Mouse (Mus musculus): Measurements from ENCODE around the gene Asic2. TPM values are rescaled to one million over a fixed set of nuclear protein-coding genes. Genes with fewer than 3 reads are reported as not detected.

Gene Asic2
- polyA plus RNA-seq, 1 experiment from 2014 or later, result 0.21 TPM

DNA sequence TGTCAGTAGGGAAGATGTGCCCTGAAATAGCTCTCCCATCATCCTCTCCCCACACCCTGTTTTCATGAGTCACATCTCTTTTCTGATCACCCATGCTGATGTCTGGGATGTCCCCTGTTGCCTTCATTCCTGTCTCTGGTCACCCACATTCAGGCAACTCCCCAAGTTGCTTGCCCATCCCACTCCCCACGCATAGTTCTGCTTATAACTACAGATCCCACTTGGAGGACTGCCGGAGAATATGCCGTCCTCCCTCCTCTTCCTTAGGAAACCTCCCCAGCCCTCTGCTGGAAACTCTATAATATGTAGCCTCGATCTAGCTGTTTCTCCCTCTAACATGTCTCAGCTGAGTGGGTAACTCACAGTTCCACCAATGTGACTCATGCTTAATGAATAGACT is 167.4 kb downstream of the Asic2 start:
- Histone ChIP-seq H3K9ac (ENCODE audit: low read depth, low read length) (no peak overlapping the region), H3K36me3 (ENCODE audit: control insufficient read depth, insufficient read depth, low read length) (no peaks in the 10 kb centered on the region), H3K4me3 (ENCODE audit: low read depth, low read length) (no peak overlapping the region), H3K4me2 (no peak overlapping the region), H3K27ac (ENCODE audit: low read depth, low read length) (no peak overlapping the region), H3K27me3 (ENCODE audit: control insufficient read depth, insufficient read depth, low read length) (peaks cover 4% of the 10 kb centered on the region; the same call in 1 of the 2 replicates), H3K4me1 (ENCODE audit: control insufficient read depth, insufficient read depth, low read length) (no peaks in the 10 kb centered on the region), H3K9me3 (replicated peaks; ENCODE audit: control insufficient read depth, low read length) (no peaks in the 10 kb centered on the region)
- no peak for ATAC-seq (replicated peaks; ENCODE audit: insufficient number of reproducible peaks, low FRiP score, low TSS enrichment)
- 71% methylated on average over 4 of the region's 4 CpGs for WGBS (ENCODE audit: insufficient replicate concordance)

DNA sequence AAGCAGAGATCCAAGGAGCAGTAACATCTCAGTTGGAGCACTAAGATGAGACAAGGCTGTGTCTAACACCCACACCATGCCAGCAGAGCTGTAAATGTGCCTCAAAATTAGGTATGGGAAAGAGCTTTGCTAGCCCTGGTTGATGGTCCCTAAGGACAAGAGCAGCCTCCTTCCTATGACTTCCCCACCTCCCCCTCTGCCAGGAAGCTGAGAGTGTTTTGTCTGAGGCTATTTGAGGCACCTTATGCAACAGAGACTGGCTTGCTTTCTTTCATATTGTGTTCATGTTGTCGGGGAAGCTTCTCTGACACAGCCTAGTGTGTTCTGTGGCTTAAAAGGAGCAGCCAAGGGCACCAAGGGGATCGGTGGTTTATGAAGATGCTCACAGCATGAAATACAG is 174.7 kb downstream of the Asic2 start:
- H3K9me3 ChIP-seq (replicated peaks; ENCODE audit: control insufficient read depth, low read length), result no peaks in the 10 kb centered on the region
- no peaks in the 10 kb centered on the region for H3K36me3 ChIP-seq (ENCODE audit: control insufficient read depth, insufficient read depth, low read length)
- H3K27me3 ChIP-seq (ENCODE audit: control insufficient read depth, insufficient read depth, low read length), result peaks cover 4% of the 10 kb centered on the region; the same call in 1 of the 2 replicates
- WGBS (ENCODE audit: insufficient replicate concordance), result 63% methylated on average over 2 of the region's 2 CpGs
- H3K4me3 ChIP-seq (ENCODE audit: low read depth, low read length), result no peak overlapping the region
- no peak overlapping the region for H3K9ac ChIP-seq (ENCODE audit: low read depth, low read length)
- no peak for ATAC-seq (replicated peaks; ENCODE audit: insufficient number of reproducible peaks, low FRiP score, low TSS enrichment)
- no peaks in the 10 kb centered on the region for H3K4me1 ChIP-seq (ENCODE audit: control insufficient read depth, insufficient read depth, low read length)
- no peak overlapping the region for H3K4me2 ChIP-seq
- H3K27ac ChIP-seq (ENCODE audit: low read depth, low read length), result no peak overlapping the region

DNA sequence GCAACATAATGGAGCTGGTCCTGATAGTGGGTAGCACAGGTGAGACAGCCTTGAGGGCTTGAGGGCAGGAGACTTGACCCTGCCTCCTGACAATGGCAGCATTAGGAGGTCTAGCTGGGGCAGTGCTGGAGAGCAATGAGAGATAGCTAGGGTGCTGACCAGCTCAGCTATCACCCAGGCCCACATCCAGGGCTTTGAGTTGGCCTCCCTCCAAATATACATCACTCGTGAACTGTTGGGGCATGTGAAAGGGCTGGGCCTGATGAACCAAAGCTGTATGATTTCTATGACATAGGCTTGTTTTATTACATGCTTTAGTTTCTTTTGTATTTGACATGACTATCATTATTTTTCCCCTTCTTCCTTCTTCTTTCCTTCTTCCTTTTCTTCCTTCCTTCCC is 176.7 kb downstream of the Asic2 start:
- Histone ChIP-seq H3K36me3 (ENCODE audit: control insufficient read depth, insufficient read depth, low read length) (no peaks in the 10 kb centered on the region), H3K27ac (ENCODE audit: low read depth, low read length) (no peak overlapping the region), H3K4me3 (ENCODE audit: low read depth, low read length) (no peak overlapping the region), H3K4me1 (ENCODE audit: control insufficient read depth, insufficient read depth, low read length) (no peaks in the 10 kb centered on the region), H3K9me3 (replicated peaks; ENCODE audit: control insufficient read depth, low read length) (no peaks in the 10 kb centered on the region), H3K4me2 (no peak overlapping the region), H3K27me3 (ENCODE audit: control insufficient read depth, insufficient read depth, low read length) (no peaks in the 10 kb centered on the region; the same call in 1 of the 2 replicates), H3K9ac (ENCODE audit: low read depth, low read length) (no peak overlapping the region)
- ATAC-seq (replicated peaks; ENCODE audit: insufficient number of reproducible peaks, low FRiP score, low TSS enrichment), result no peak
- 40% methylated on average over 1 of the region's 1 CpGs for WGBS (ENCODE audit: insufficient replicate concordance)

GRCm38 (mm10) chr11:81780596-81780995 is 187.7 kb downstream of the Asic2 start:
- 68% methylated on average over 2 of the region's 2 CpGs for WGBS (ENCODE audit: insufficient replicate concordance)
- no peak overlapping the region for H3K27ac ChIP-seq (ENCODE audit: low read depth, low read length)
- H3K36me3 ChIP-seq (ENCODE audit: control insufficient read depth, insufficient read depth, low read length), result no peaks in the 10 kb centered on the region
- no peaks in the 10 kb centered on the region for H3K27me3 ChIP-seq (ENCODE audit: control insufficient read depth, insufficient read depth, low read length)
- no peak overlapping the region for H3K4me3 ChIP-seq (ENCODE audit: low read depth, low read length)
- no peak for ATAC-seq (replicated peaks; ENCODE audit: insufficient number of reproducible peaks, low FRiP score, low TSS enrichment)
- no peak overlapping the region for H3K4me2 ChIP-seq
- no peak overlapping the region for H3K9ac ChIP-seq (ENCODE audit: low read depth, low read length)
- H3K9me3 ChIP-seq (replicated peaks; ENCODE audit: control insufficient read depth, low read length), result no peaks in the 10 kb centered on the region
- no peaks in the 10 kb centered on the region for H3K4me1 ChIP-seq (ENCODE audit: control insufficient read depth, insufficient read depth, low read length)

DNA sequence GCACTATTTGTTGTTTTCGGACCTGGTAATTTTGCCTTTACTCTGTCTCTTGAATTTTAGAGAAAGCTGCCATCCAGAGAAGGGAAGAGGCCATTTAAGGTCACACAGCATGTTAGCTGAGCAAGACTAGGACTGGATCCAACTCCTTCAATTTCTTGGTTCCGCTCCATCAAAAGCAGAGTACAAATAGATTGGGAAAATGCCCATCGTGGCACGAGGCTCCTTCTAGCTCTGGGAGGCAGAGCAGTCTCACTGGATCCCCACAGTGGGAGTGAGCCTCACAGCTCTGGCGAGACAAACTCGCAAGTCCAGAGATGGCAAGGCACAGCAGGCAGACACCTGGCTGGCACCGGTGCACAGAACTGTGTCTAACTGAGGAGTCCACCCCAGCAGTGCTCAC is 188.4 kb downstream of the Asic2 start:
- no peak for ATAC-seq (replicated peaks; ENCODE audit: insufficient number of reproducible peaks, low FRiP score, low TSS enrichment)
- H3K4me2 ChIP-seq, result no peak overlapping the region
- no peaks in the 10 kb centered on the region for H3K36me3 ChIP-seq (ENCODE audit: control insufficient read depth, insufficient read depth, low read length)
- no peaks in the 10 kb centered on the region for H3K4me1 ChIP-seq (ENCODE audit: control insufficient read depth, insufficient read depth, low read length)
- H3K27ac ChIP-seq (ENCODE audit: low read depth, low read length), result no peak overlapping the region
- H3K4me3 ChIP-seq (ENCODE audit: low read depth, low read length), result no peak overlapping the region
- WGBS (ENCODE audit: insufficient replicate concordance), result 81% methylated on average over 7 of the region's 7 CpGs
- H3K9ac ChIP-seq (ENCODE audit: low read depth, low read length), result no peak overlapping the region
- no peaks in the 10 kb centered on the region for H3K9me3 ChIP-seq (replicated peaks; ENCODE audit: control insufficient read depth, low read length)
- H3K27me3 ChIP-seq (ENCODE audit: control insufficient read depth, insufficient read depth, low read length), result no peaks in the 10 kb centered on the region

- 17% methylated on average over 7 of the region's 7 CpGs for WGBS (ENCODE audit: insufficient replicate concordance)
- Histone ChIP-seq H3K9ac (ENCODE audit: low read depth, low read length) (no peak overlapping the region), H3K36me3 (ENCODE audit: control insufficient read depth, insufficient read depth, low read length) (no peaks in the 10 kb centered on the region), H3K4me3 (ENCODE audit: low read depth, low read length) (no peak overlapping the region), H3K27ac (ENCODE audit: low read depth, low read length) (no peak overlapping the region), H3K4me2 (no peak overlapping the region), H3K27me3 (ENCODE audit: control insufficient read depth, insufficient read depth, low read length) (no peaks in the 10 kb centered on the region; the same call in 1 of the 2 replicates), H3K4me1 (ENCODE audit: control insufficient read depth, insufficient read depth, low read length) (peaks cover 8% of the 10 kb centered on the region), H3K9me3 (replicated peaks; ENCODE audit: control insufficient read depth, low read length) (no peaks in the 10 kb centered on the region)
- ATAC-seq (replicated peaks; ENCODE audit: insufficient number of reproducible peaks, low FRiP score, low TSS enrichment), result no peak
Measured at GRCm38 (mm10) chr11:81771195-81771895, 196.9 kb downstream of the Asic2 start.

DNA sequence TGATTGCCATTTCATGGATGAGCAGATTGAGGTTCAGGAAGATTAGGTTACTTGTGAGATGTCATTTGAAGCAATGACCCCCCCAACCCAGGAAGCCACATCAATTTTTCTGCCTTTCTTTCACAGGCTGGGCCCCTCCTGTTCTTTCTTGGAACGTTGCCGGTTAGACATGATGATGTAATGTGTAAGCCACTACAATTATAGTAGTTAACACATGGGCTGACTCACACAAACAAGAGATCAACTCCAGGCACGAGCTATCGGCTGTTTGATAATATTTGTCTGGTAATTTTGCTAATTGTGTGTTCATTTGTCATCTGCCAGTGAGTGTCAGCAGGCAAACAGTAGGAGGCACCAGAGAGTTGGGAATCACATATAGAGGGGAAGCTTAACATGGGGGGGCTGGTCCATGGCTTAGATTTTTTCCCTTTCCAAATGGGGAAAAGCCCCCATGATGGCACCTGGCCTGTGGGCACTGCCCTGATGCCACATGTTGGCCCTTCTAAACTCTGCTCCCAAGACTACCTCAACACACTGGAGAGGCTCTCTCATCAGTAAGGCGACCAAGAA is 198.5 kb downstream of the Asic2 start:
- 61% methylated on average over 5 of the region's 5 CpGs for WGBS (ENCODE audit: insufficient replicate concordance)
- no peak for ATAC-seq (replicated peaks; ENCODE audit: insufficient number of reproducible peaks, low FRiP score, low TSS enrichment)
- Histone ChIP-seq H3K4me2 (no peak overlapping the region), H3K9me3 (replicated peaks; ENCODE audit: control insufficient read depth, low read length) (no peaks in the 10 kb centered on the region), H3K27me3 (ENCODE audit: control insufficient read depth, insufficient read depth, low read length) (no peaks in the 10 kb centered on the region; the same call in 1 of the 2 replicates), H3K4me1 (ENCODE audit: control insufficient read depth, insufficient read depth, low read length) (peaks cover 8% of the 10 kb centered on the region), H3K9ac (ENCODE audit: low read depth, low read length) (no peak overlapping the region), H3K4me3 (ENCODE audit: low read depth, low read length) (no peak overlapping the region), H3K27ac (ENCODE audit: low read depth, low read length) (no peak overlapping the region), H3K36me3 (ENCODE audit: control insufficient read depth, insufficient read depth, low read length) (no peaks in the 10 kb centered on the region)

- 80% methylated on average over 2 of the region's 2 CpGs for WGBS (ENCODE audit: insufficient replicate concordance)
Measured at GRCm38 (mm10) chr11:81768305-81768704, 200.0 kb downstream of the Asic2 start.

GRCm38 (mm10) chr11:81767781-81768180 is 200.5 kb downstream of the Asic2 start:
- H3K27me3 ChIP-seq (ENCODE audit: control insufficient read depth, insufficient read depth, low read length), result no peaks in the 10 kb centered on the region; the same call in 1 of the 2 replicates
- H3K9me3 ChIP-seq (replicated peaks; ENCODE audit: control insufficient read depth, low read length), result no peaks in the 10 kb centered on the region
- H3K4me3 ChIP-seq (ENCODE audit: low read depth, low read length), result no peak overlapping the region
- H3K4me1 ChIP-seq (ENCODE audit: control insufficient read depth, insufficient read depth, low read length), result peaks cover 8% of the 10 kb centered on the region
- WGBS (ENCODE audit: insufficient replicate concordance), result 42% methylated on average over 1 of the region's 1 CpGs
- no peak for ATAC-seq (replicated peaks; ENCODE audit: insufficient number of reproducible peaks, low FRiP score, low TSS enrichment)
- H3K36me3 ChIP-seq (ENCODE audit: control insufficient read depth, insufficient read depth, low read length), result no peaks in the 10 kb centered on the region
- no peak overlapping the region for H3K9ac ChIP-seq (ENCODE audit: low read depth, low read length)
- H3K4me2 ChIP-seq, result no peak overlapping the region
- no peak overlapping the region for H3K27ac ChIP-seq (ENCODE audit: low read depth, low read length)

More at GRCm38 (mm10) chr11:81768305-81768704, 200.0 kb downstream of the Asic2 start:
- Histone ChIP-seq H3K4me2 (no peak overlapping the region), H3K36me3 (ENCODE audit: control insufficient read depth, insufficient read depth, low read length) (no peaks in the 10 kb centered on the region), H3K9ac (ENCODE audit: low read depth, low read length) (no peak overlapping the region), H3K27ac (ENCODE audit: low read depth, low read length) (no peak overlapping the region), H3K4me3 (ENCODE audit: low read depth, low read length) (no peak overlapping the region), H3K27me3 (ENCODE audit: control insufficient read depth, insufficient read depth, low read length) (no peaks in the 10 kb centered on the region; the same call in 1 of the 2 replicates), H3K4me1 (ENCODE audit: control insufficient read depth, insufficient read depth, low read length) (peaks cover 8% of the 10 kb centered on the region), H3K9me3 (replicated peaks; ENCODE audit: control insufficient read depth, low read length) (no peaks in the 10 kb centered on the region)
- no peak for ATAC-seq (replicated peaks; ENCODE audit: insufficient number of reproducible peaks, low FRiP score, low TSS enrichment)

All from heart, embryonic 11.5 days (tissue).